In the genomic region with DNA sequence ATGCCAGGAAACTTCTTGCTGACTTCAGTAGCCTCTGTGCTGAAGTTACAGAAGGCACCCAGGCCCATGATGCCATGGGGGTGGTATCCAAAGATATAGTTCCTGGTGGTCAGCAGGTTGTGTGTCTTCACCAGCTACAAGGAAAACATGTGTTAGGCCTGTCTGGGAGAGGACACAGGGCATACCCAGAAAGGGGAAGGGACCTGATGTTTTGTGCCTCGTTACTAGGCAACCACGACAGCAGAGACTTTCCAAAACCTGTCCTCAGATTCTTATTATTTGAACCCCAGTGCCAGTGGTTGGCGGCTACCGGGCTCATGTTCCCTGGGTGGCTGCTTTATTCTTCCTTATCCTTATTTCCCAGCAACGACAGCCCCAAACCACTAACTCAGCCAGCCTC, we compare ENCODE assay signal across 19 mouse cellular contexts. TPM values are rescaled to one million over a fixed set of nuclear protein-coding genes. Genes with fewer than 3 reads are reported as not detected.
A peak's percentile ranks its signal among the peaks of the same experiment; 100 is the strongest.
DNase-seq lines count a peak whose midpoint lies in the region; ATAC-seq and TF ChIP-seq lines count a peak whose summit lies in the region.
"Had no signal": no experiment of that assay in that cellular context is flagged by ENCODE, and none has a peak within 500 bp of the region (broad histone marks: within the 10 kb centered on the region; RNA-seq: fewer than 3 reads in every experiment).

No protein-coding gene starts in this region.

- TF ChIP-seq POLR2A in heart, adult 2 months (IDR thresholded peaks at IDR 0.05; ENCODE audit: insufficient read depth, low read depth, low read length): no peak

- no peak for DNase-seq in heart, adult 2 months
- DNase-seq in heart, postnatal 4 days: no peak
- no peak for DNase-seq in liver, postnatal 0 days
- no peak for DNase-seq in cerebellum, adult 8-10 months
- DNase-seq: adrenal gland, postnatal 14 days; cerebellum, adult 18-20 months; cerebellum, postnatal 10 days; gastrocnemius, postnatal 25 days; kidney, adult 11 months had no signal

- TF ChIP-seq EP300 in heart, adult 2 months (IDR thresholded peaks at IDR 0.05; ENCODE audit: insufficient read depth, low read depth, low read length): no peak
- TF ChIP-seq EP300 in liver, postnatal 0 days (IDR thresholded peaks at IDR 0.05; ENCODE audit: low read depth): no peak

- H3K4me3 ChIP-seq in heart, adult 2 months: no peak overlapping the region
- H3K4me3 ChIP-seq in liver, postnatal 0 days (ENCODE audit: low read depth, low read length): no peak overlapping the region
- no peak overlapping the region for H3K4me3 ChIP-seq in liver, embryonic 12.5 days
- no peak overlapping the region for H3K4me3 ChIP-seq in hindbrain, embryonic 16.5 days (ENCODE audit: low read length)
- H3K4me3 ChIP-seq: embryonic facial prominence, embryonic 12.5 days; heart, embryonic 12.5 days had no signal

- H3K27ac ChIP-seq in heart, adult 2 months: peak overlapping the region; percentile 85
- H3K27ac ChIP-seq in liver, postnatal 0 days (ENCODE audit: low read depth): peak overlapping the region; percentile 66; the same call in 1 of the 2 replicates
- no peak overlapping the region for H3K27ac ChIP-seq in liver, embryonic 12.5 days
- H3K27ac ChIP-seq in hindbrain, embryonic 16.5 days (ENCODE audit: low read depth, low read length): no peak overlapping the region
- H3K27ac ChIP-seq: embryonic facial prominence, embryonic 12.5 days; hindbrain, embryonic 14.5 days had no signal

- peaks cover 6% of the 10 kb centered on the region for H3K36me3 ChIP-seq in heart, adult 2 months (ENCODE audit: control insufficient read depth, insufficient read depth, low read length)
- peaks cover 45% of the 10 kb centered on the region for H3K36me3 ChIP-seq in liver, postnatal 0 days (replicated peaks; ENCODE audit: insufficient read depth, low read length)
- H3K36me3 ChIP-seq in liver, embryonic 12.5 days: 0 out of 2 replicates have a peak, but pooled peaks cover 4% of the 10 kb centered on the region
- 0 out of 2 replicates have a peak, but pooled peaks cover 2% of the 10 kb centered on the region for H3K36me3 ChIP-seq in hindbrain, embryonic 16.5 days (ENCODE audit: control insufficient read depth, insufficient read depth, low read length)
- H3K36me3 ChIP-seq: embryonic facial prominence, embryonic 12.5 days; heart, embryonic 12.5 days had no signal

- 54% methylated on average over 5 of the region's 5 CpGs for WGBS in heart, adult 2 months
- WGBS in liver, postnatal 0 days (ENCODE audit: insufficient replicate concordance): 26% methylated on average over 5 of the region's 5 CpGs
- 30% methylated on average over 5 of the region's 5 CpGs for WGBS in liver, embryonic 12.5 days (ENCODE audit: insufficient replicate concordance)
- 65% methylated on average over 5 of the region's 5 CpGs for WGBS in hindbrain, embryonic 16.5 days

- H3K9me3 ChIP-seq in liver, postnatal 0 days (ENCODE audit: low read length): no peaks in the 10 kb centered on the region
- no peaks in the 10 kb centered on the region for H3K9me3 ChIP-seq in liver, embryonic 12.5 days (replicated peaks)
- no peaks in the 10 kb centered on the region for H3K9me3 ChIP-seq in hindbrain, embryonic 16.5 days (ENCODE audit: control insufficient read depth, low read length)
- H3K9me3 ChIP-seq: embryonic facial prominence, embryonic 12.5 days; heart, embryonic 12.5 days had no signal

- H3K4me1 ChIP-seq in heart, adult 2 months (ENCODE audit: control insufficient read depth, insufficient read depth, low read length): peaks cover 15% of the 10 kb centered on the region
- H3K4me1 ChIP-seq in liver, postnatal 0 days (ENCODE audit: insufficient read depth): peaks cover 59% of the 10 kb centered on the region
- peaks cover 45% of the 10 kb centered on the region for H3K4me1 ChIP-seq in liver, embryonic 12.5 days
- H3K4me1 ChIP-seq in hindbrain, embryonic 16.5 days (ENCODE audit: control insufficient read depth, insufficient read depth, low read depth, low read length): no peaks in the 10 kb centered on the region; the same call in 1 of the 2 replicates

- peak overlapping the region; percentile 25; the same call in 1 of the 2 replicates for H3K9ac ChIP-seq in heart, adult 2 months (ENCODE audit: low read depth, low read length)
- H3K9ac ChIP-seq in liver, postnatal 0 days (replicated peaks): no peak overlapping the region; the same call in 1 of the 2 replicates
- no peak overlapping the region for H3K9ac ChIP-seq in liver, embryonic 12.5 days
- no peak overlapping the region for H3K9ac ChIP-seq in hindbrain, embryonic 16.5 days (ENCODE audit: low read depth, low read length)
- H3K9ac ChIP-seq: embryonic facial prominence, embryonic 12.5 days; heart, embryonic 12.5 days; hindbrain, embryonic 14.5 days had no signal

- no peaks in the 10 kb centered on the region for H3K27me3 ChIP-seq in heart, adult 2 months (ENCODE audit: control insufficient read depth, insufficient read depth, low read length)
- H3K27me3 ChIP-seq in liver, postnatal 0 days (ENCODE audit: insufficient read depth, low read length): no peaks in the 10 kb centered on the region
- H3K27me3 ChIP-seq in liver, embryonic 12.5 days (replicated peaks): no peaks in the 10 kb centered on the region
- no peaks in the 10 kb centered on the region for H3K27me3 ChIP-seq in hindbrain, embryonic 16.5 days (replicated peaks; ENCODE audit: control insufficient read depth, insufficient read depth, low read length)
- H3K27me3 ChIP-seq: embryonic facial prominence, embryonic 12.5 days; Patski had no signal

- no peak for ATAC-seq in liver, postnatal 0 days
- no peak for ATAC-seq in liver, embryonic 12.5 days
- peak; percentile 60 to 63; a peak in 3 of 4 replicates for ATAC-seq in hematopoietic stem cell, adult 5-6 weeks (replicated peaks in 1 of 2; ENCODE audit: insufficient read depth in 1 of 2, low FRiP score in 2 of 2, low TSS enrichment in 1 of 2, low read depth in 1 of 2, poor library complexity in 2 of 2, severe bottlenecking in 2 of 2)
- ATAC-seq in neutrophil, adult 5-6 weeks (ENCODE audit: extremely low read depth, insufficient number of reproducible peaks, low FRiP score, poor library complexity, severe bottlenecking): peak; percentile 36
- no peak for ATAC-seq in hindbrain, embryonic 16.5 days
- ATAC-seq: activated CD4-positive, CD25-positive, alpha-beta regulatory T cell, adult 4 months; forebrain, embryonic 16.5 days had no signal

- no peaks in the 10 kb centered on the region for H3K79me2 ChIP-seq in heart, adult 2 months (replicated peaks; ENCODE audit: control insufficient read depth, insufficient read depth, low read length)

- TF ChIP-seq CTCF in heart, adult 2 months (IDR thresholded peaks at IDR 0.05): no peak
- no peak for TF ChIP-seq CTCF in liver, postnatal 0 days (IDR thresholded peaks at IDR 0.05; ENCODE audit: low read depth)

- H3K4me2 ChIP-seq in liver, postnatal 0 days (ENCODE audit: low read depth, low read length): no peak overlapping the region
- no peak overlapping the region for H3K4me2 ChIP-seq in liver, embryonic 12.5 days
- H3K4me2 ChIP-seq in hindbrain, embryonic 16.5 days (ENCODE audit: low read length): no peak overlapping the region
- H3K4me2 ChIP-seq: embryonic facial prominence, embryonic 12.5 days; heart, embryonic 12.5 days; hindbrain, embryonic 14.5 days had no signal

- intact Hi-C loops in heart, adult 2 months (cut with DNase I): no loop called here

RNA-seq across cellular contexts. Expression of a gene that starts 18.0 kb away (rescaled TPM):
- total RNA-seq in heart, adult 2 months (2021): 10 to 100 TPM; 21.0 to 22.1 TPM
- polyA plus RNA-seq in heart, adult 2 months (2012; rRNA removed): 5.9 and 9.1 TPM in 2 replicates
- total RNA-seq in heart, postnatal 4 days (2021): 10 to 100 TPM; 33.2 to 34.5 TPM
- polyA plus RNA-seq in liver, postnatal 0 days (2015; fragmentation: Nextera tagmentation; extraction: Ambion mirVana): 9.4 and 11.9 TPM in 2 replicates
- polyA plus RNA-seq in liver, embryonic 12.5 days (2016; fragmentation: Nextera tagmentation; extraction: Ambion mirVana): 13.5 and 15.1 TPM in 2 replicates
- 34.4 and 39.3 TPM in 2 replicates for total RNA-seq in hematopoietic stem cell, adult 5-6 weeks (2017)
- total RNA-seq in neutrophil, adult 5-6 weeks (2017): 90.1 and 93.1 TPM in 2 replicates
- polyA plus RNA-seq in hindbrain, embryonic 16.5 days (2015; fragmentation: Nextera tagmentation; extraction: Ambion mirVana): 14.4 and 15.3 TPM in 2 replicates

RNA-seq across cellular contexts. Expression of a gene that starts 23.6 kb away (rescaled TPM):
- total RNA-seq in heart, adult 2 months (2021): 100 to 1,000 TPM; 309 to 376 TPM
- 347 and 390 TPM in 2 replicates for polyA plus RNA-seq in heart, adult 2 months (2012; rRNA removed)
- total RNA-seq in heart, postnatal 4 days (2021): 10 to 100 TPM; 69.7 to 78.2 TPM
- 226 and 249 TPM in 2 replicates for polyA plus RNA-seq in liver, postnatal 0 days (2015; fragmentation: Nextera tagmentation; extraction: Ambion mirVana)
- polyA plus RNA-seq in liver, embryonic 12.5 days (2016; fragmentation: Nextera tagmentation; extraction: Ambion mirVana): 57.5 and 59.3 TPM in 2 replicates
- total RNA-seq in hematopoietic stem cell, adult 5-6 weeks (2017): 0.69 and 5.9 TPM in 2 replicates
- total RNA-seq in neutrophil, adult 5-6 weeks (2017): 26.4 and 28.5 TPM in 2 replicates
- polyA plus RNA-seq in hindbrain, embryonic 16.5 days (2015; fragmentation: Nextera tagmentation; extraction: Ambion mirVana): 23.7 and 24.9 TPM in 2 replicates

Comparison
In these comparisons a context has a peak if more than half of its experiments do, and no peak if none do; other contexts are left out.
1. H3K27ac ChIP-seq: peak in heart, adult 2 months (single experiment) and liver, postnatal 0 days (single experiment); none in liver, embryonic 12.5 days (single experiment) and hindbrain, embryonic 16.5 days (single experiment).
2. ATAC-seq: peak in hematopoietic stem cell, adult 5-6 weeks (2 of 2) and neutrophil, adult 5-6 weeks (single experiment); none in liver, postnatal 0 days (single experiment), liver, embryonic 12.5 days (single experiment) and hindbrain, embryonic 16.5 days (single experiment).